In the genomic region with DNA sequence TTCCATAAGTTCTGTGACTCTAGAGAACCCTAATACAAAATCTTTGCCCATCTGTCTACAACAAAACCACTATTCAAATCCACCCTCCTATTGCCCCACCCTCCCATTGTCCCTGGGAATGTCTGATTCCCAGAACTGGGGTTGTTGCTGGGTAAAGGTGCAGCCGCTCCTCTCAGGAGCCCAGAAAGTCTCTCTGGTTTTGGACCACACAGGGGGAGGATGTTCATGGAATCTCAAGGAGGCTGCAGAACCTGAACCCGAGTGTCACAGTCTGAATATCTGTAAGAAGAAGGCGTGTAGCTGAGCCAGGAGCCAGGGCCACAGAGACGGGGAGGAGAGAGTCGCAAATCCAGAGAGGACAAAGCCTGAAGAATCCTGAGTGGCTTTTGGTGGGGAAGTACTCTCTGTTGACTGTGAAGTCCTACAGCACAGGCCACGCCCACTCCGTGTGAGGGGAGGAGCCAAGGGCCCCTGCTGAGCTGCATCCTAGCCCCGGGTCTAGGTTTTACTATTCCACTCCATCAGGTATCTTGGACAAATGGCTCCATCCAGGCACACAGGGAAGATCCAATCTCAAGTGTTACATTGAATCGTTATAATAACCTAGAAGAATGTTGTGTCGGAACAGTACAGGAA, we compare ENCODE assay signal across 16 mouse cellular contexts. TPM values are rescaled to one million over a fixed set of nuclear protein-coding genes. Genes with fewer than 3 reads are reported as not detected.
DNase-seq lines count a peak whose midpoint lies in the region; ATAC-seq and TF ChIP-seq lines count a peak whose summit lies in the region.
"Had no signal": no experiment of that assay in that cellular context is flagged by ENCODE, and none has a peak within 500 bp of the region (broad histone marks: within the 10 kb centered on the region; RNA-seq: fewer than 3 reads in every experiment).

No protein-coding gene starts in this region.

- TF ChIP-seq POLR2A in CH12.LX (IDR thresholded peaks at IDR 0.05; ENCODE audit: low read depth, low read length) = no peak

- peak; percentile 35; the same call in 1 of the 2 replicates for ATAC-seq in liver, postnatal 0 days
- no peak for ATAC-seq in liver, embryonic 12.5 days
- ATAC-seq: activated CD4-positive, CD25-positive, alpha-beta regulatory T cell, adult 4 months; intestine, embryonic 16.5 days had no signal

- no peak for TF ChIP-seq CTCF in liver, postnatal 0 days (IDR thresholded peaks at IDR 0.05; ENCODE audit: low read depth)
- no peak for TF ChIP-seq CTCF in CH12.LX (conservative IDR thresholded peaks at IDR 0.05 in 1 of 2, IDR thresholded peaks at IDR 0.05 in 1 of 2; ENCODE audit: low read depth in 2 of 2, low read length in 2 of 2)

- H3K4me2 ChIP-seq in liver, postnatal 0 days (ENCODE audit: low read depth, low read length) = no peak overlapping the region
- H3K4me2 ChIP-seq in liver, embryonic 12.5 days = no peak overlapping the region
- H3K4me2 ChIP-seq in CH12.LX (ENCODE audit: insufficient read depth, low read depth, poor library complexity, severe bottlenecking) = peak overlapping the region; percentile 17; the same call in 1 of the 2 replicates
- H3K4me2 ChIP-seq: forebrain, embryonic 12.5 days; neural tube, embryonic 15.5 days had no signal

- peak; percentile 63 for DNase-seq in liver, postnatal 0 days
- DNase-seq in CH12.LX (ENCODE audit: extremely low read depth) (peak; percentile 61), ZHBTc4 (ENCODE audit: low read depth, low spot score) (peak; percentile 92)
- DNase-seq in thymus, postnatal 0 days (ENCODE audit: low spot score) = peak; percentile 23
- DNase-seq in heart, adult 18-20 months = no peak
- DNase-seq in heart, postnatal 25 days (ENCODE audit: low spot score) = no peak
- no peak for DNase-seq in T-cell, adult 2 months (ENCODE audit: low spot score)
- DNase-seq: heart, postnatal 36 days; lung, adult 18-20 months had no signal

- no peak overlapping the region for H3K4me3 ChIP-seq in liver, postnatal 0 days (ENCODE audit: low read depth, low read length)
- no peak overlapping the region for H3K4me3 ChIP-seq in liver, embryonic 12.5 days
- H3K4me3 ChIP-seq in CH12.LX (replicated peaks in 1 of 3; ENCODE audit: low read depth in 2 of 3, low read length in 2 of 3, poor library complexity in 1 of 3) = no peak overlapping the region
- H3K4me3 ChIP-seq: forebrain, embryonic 12.5 days; heart, embryonic 10.5 days; midbrain, embryonic 10.5 days; neural tube, embryonic 15.5 days had no signal

- H3K27me3 ChIP-seq in liver, postnatal 0 days (ENCODE audit: insufficient read depth, low read length) = no peaks in the 10 kb centered on the region
- H3K27me3 ChIP-seq in liver, embryonic 12.5 days (replicated peaks) = 0 out of 2 replicates have a peak, but pooled peaks cover 8% of the 10 kb centered on the region
- peaks cover 1% of the 10 kb centered on the region for H3K27me3 ChIP-seq in CH12.LX (replicated peaks)
- H3K27me3 ChIP-seq: forebrain, embryonic 12.5 days; neural tube, embryonic 15.5 days had no signal

- no peak for TF ChIP-seq EP300 in liver, postnatal 0 days (IDR thresholded peaks at IDR 0.05; ENCODE audit: low read depth)
- TF ChIP-seq EP300 in CH12.LX (IDR thresholded peaks at IDR 0.05; ENCODE audit: low read length) = no peak

- peaks cover 20% of the 10 kb centered on the region for H3K4me1 ChIP-seq in liver, postnatal 0 days (ENCODE audit: insufficient read depth)
- peaks cover 9% of the 10 kb centered on the region; the same call in 1 of the 2 replicates for H3K4me1 ChIP-seq in liver, embryonic 12.5 days
- peaks cover 17 to 54% of the 10 kb centered on the region in 2 experiments for H3K4me1 ChIP-seq in CH12.LX (ENCODE audit: control insufficient read depth in 1 of 2, insufficient read depth in 2 of 2)

- H3K27ac ChIP-seq in liver, postnatal 0 days (ENCODE audit: low read depth) = no peak overlapping the region
- no peak overlapping the region for H3K27ac ChIP-seq in liver, embryonic 12.5 days
- no peak overlapping the region for H3K27ac ChIP-seq in CH12.LX (ENCODE audit: insufficient read depth, low read depth)
- H3K27ac ChIP-seq: forebrain, embryonic 12.5 days; heart, embryonic 10.5 days; midbrain, embryonic 10.5 days; neural tube, embryonic 15.5 days had no signal

- no peaks in the 10 kb centered on the region for H3K9me3 ChIP-seq in liver, postnatal 0 days (ENCODE audit: low read length)
- no peaks in the 10 kb centered on the region for H3K9me3 ChIP-seq in liver, embryonic 12.5 days (replicated peaks)
- H3K9me3 ChIP-seq in CH12.LX (replicated peaks; ENCODE audit: low read length) = peaks cover 7% of the 10 kb centered on the region
- H3K9me3 ChIP-seq: forebrain, embryonic 12.5 days; heart, embryonic 10.5 days; midbrain, embryonic 10.5 days; neural tube, embryonic 15.5 days had no signal

- no peaks in the 10 kb centered on the region for H3K79me2 ChIP-seq in CH12.LX (replicated peaks; ENCODE audit: control insufficient read depth, extremely low read depth, insufficient read depth, poor library complexity, severe bottlenecking)

- no peaks in the 10 kb centered on the region for H3K36me3 ChIP-seq in liver, postnatal 0 days (replicated peaks; ENCODE audit: insufficient read depth, low read length)
- no peaks in the 10 kb centered on the region for H3K36me3 ChIP-seq in liver, embryonic 12.5 days
- H3K36me3 ChIP-seq in CH12.LX (replicated peaks in 1 of 2; ENCODE audit: control insufficient read depth in 1 of 2, insufficient read depth in 1 of 2, low read length in 1 of 2) = no peaks in the 10 kb centered on the region
- H3K36me3 ChIP-seq: forebrain, embryonic 12.5 days; heart, embryonic 10.5 days; midbrain, embryonic 10.5 days; neural tube, embryonic 15.5 days had no signal

- no peak for TF ChIP-seq RAD21 in CH12.LX (IDR thresholded peaks at IDR 0.05; ENCODE audit: low read depth, low read length)

- WGBS in liver, postnatal 0 days (ENCODE audit: insufficient replicate concordance) = 53% methylated on average over 10 of the region's 10 CpGs
- WGBS in liver, embryonic 12.5 days (ENCODE audit: insufficient replicate concordance) = 44% methylated on average over 10 of the region's 10 CpGs

- in situ Hi-C loops in CH12.LX (cut with MboI; ENCODE audit: low pct_ligation_motif_present, low pct_unique_long_range_greater_than_20kb, low sequenced_read_pairs) = no loop called here

- intact Hi-C loops in heart, postnatal 25 days (cut with DNase I) = no loop called here

- H3K9ac ChIP-seq in liver, postnatal 0 days (replicated peaks) = no peak overlapping the region
- no peak overlapping the region for H3K9ac ChIP-seq in liver, embryonic 12.5 days
- no peak overlapping the region for H3K9ac ChIP-seq in CH12.LX (ENCODE audit: insufficient read depth, low read depth)
- H3K9ac ChIP-seq: forebrain, embryonic 12.5 days; neural tube, embryonic 15.5 days had no signal

- dilution Hi-C loops in CH12.LX (cut with MboI; ENCODE audit: extremely low pct_ligation_motif_present, extremely low pct_unique_long_range_greater_than_20kb, low sequenced_read_pairs) = no loop called here

TF ChIP-seq in CH12.LX, 34 proteins besides CTCF, POLR2A, EP300 and RAD21:
- no peak for TF ChIP-seq TCF12 (IDR thresholded peaks at IDR 0.05; ENCODE audit: low read depth, low read length)
- no peak for TF ChIP-seq GABPA (IDR thresholded peaks at IDR 0.05; ENCODE audit: insufficient replicate concordance, low read depth, low read length)
- TF ChIP-seq CHD1 (IDR thresholded peaks at IDR 0.05; ENCODE audit: low read depth, low read length) = no peak
- no peak for TF ChIP-seq TBP (conservative IDR thresholded peaks at IDR 0.05; ENCODE audit: low read depth, low read length)
- TF ChIP-seq MAX (IDR thresholded peaks at IDR 0.05; ENCODE audit: low read length) = no peak
- no peak for TF ChIP-seq POLR2AphosphoS2 (IDR thresholded peaks at IDR 0.05; ENCODE audit: low read depth, low read length)
- no peak for TF ChIP-seq NELFE (IDR thresholded peaks at IDR 0.05; ENCODE audit: low read depth, low read length)
- TF ChIP-seq SMC3 (IDR thresholded peaks at IDR 0.05; ENCODE audit: low read depth, low read length) = no peak
- TF ChIP-seq ZKSCAN1 (IDR thresholded peaks at IDR 0.05; ENCODE audit: borderline replicate concordance, low read depth, low read length) = no peak
- no peak for TF ChIP-seq CHD2 (IDR thresholded peaks at IDR 0.05; ENCODE audit: low read length)

RNA-seq across cellular contexts. Expression of gene Cops3, which starts 53.6 kb away (rescaled TPM):
- polyA plus RNA-seq in liver, postnatal 0 days (2015; fragmentation: Nextera tagmentation; extraction: Ambion mirVana) = 58.0 and 60.5 TPM in 2 replicates
- polyA plus RNA-seq in liver, embryonic 12.5 days (2016; fragmentation: Nextera tagmentation; extraction: Ambion mirVana) = 141 and 149 TPM in 2 replicates
- total RNA-seq in CH12.LX (2012; rRNA removed) = 128 and 140 TPM in 2 replicates
- 317 and 374 TPM in 2 replicates for total RNA-seq in CH12.LX (2014; rRNA removed)
- polyA plus RNA-seq in CH12.LX (2012; ENCODE audit: insufficient read length, low read depth) = 248 and 267 TPM in 2 replicates
- 195 and 198 TPM in 2 replicates for polyA plus RNA-seq in thymus, postnatal 0 days (2015; fragmentation: Nextera tagmentation; extraction: Ambion mirVana)
- 10 to 100 TPM; 71.7 to 75.1 TPM for total RNA-seq in heart, adult 18-20 months (2021)
- total RNA-seq in heart, postnatal 25 days (2021) = 10 to 100 TPM; 70.2 to 75.0 TPM

RNA-seq across cellular contexts. Expression of gene Nt5m, which starts 54.0 kb away (rescaled TPM):
- polyA plus RNA-seq in liver, postnatal 0 days (2015; fragmentation: Nextera tagmentation; extraction: Ambion mirVana) = 16.0 and 16.4 TPM in 2 replicates
- 16.4 and 18.6 TPM in 2 replicates for polyA plus RNA-seq in liver, embryonic 12.5 days (2016; fragmentation: Nextera tagmentation; extraction: Ambion mirVana)
- total RNA-seq in CH12.LX (2012; rRNA removed) (23.1 and 24.3 TPM in 2 replicates), CH12.LX (2014; rRNA removed) (24.6 and 25.7 TPM in 2 replicates)
- 16.4 and 22.3 TPM in 2 replicates for polyA plus RNA-seq in CH12.LX (2012; ENCODE audit: insufficient read length, low read depth)
- 31.2 and 33.2 TPM in 2 replicates for polyA plus RNA-seq in thymus, postnatal 0 days (2015; fragmentation: Nextera tagmentation; extraction: Ambion mirVana)
- total RNA-seq in heart, adult 18-20 months (2021) = 10 to 100 TPM; 26.1 to 31.6 TPM
- 10 to 100 TPM; 26.0 to 30.8 TPM for total RNA-seq in heart, postnatal 25 days (2021)

RNA-seq across cellular contexts. Expression of gene Med9, which starts 54.7 kb away (rescaled TPM):
- 15.2 and 15.8 TPM in 2 replicates for polyA plus RNA-seq in liver, postnatal 0 days (2015; fragmentation: Nextera tagmentation; extraction: Ambion mirVana)
- 29.5 and 30.1 TPM in 2 replicates for polyA plus RNA-seq in liver, embryonic 12.5 days (2016; fragmentation: Nextera tagmentation; extraction: Ambion mirVana)
- total RNA-seq in CH12.LX (2012; rRNA removed) (32.9 and 35.5 TPM in 2 replicates), CH12.LX (2014; rRNA removed) (36.8 and 43.3 TPM in 2 replicates)
- polyA plus RNA-seq in CH12.LX (2012; ENCODE audit: insufficient read length, low read depth) = 35.1 and 41.6 TPM in 2 replicates
- 38.1 and 38.6 TPM in 2 replicates for polyA plus RNA-seq in thymus, postnatal 0 days (2015; fragmentation: Nextera tagmentation; extraction: Ambion mirVana)
- 10 to 100 TPM; 26.8 to 27.0 TPM for total RNA-seq in heart, adult 18-20 months (2021)
- 10 to 100 TPM; 23.5 to 24.7 TPM for total RNA-seq in heart, postnatal 25 days (2021)

Comparison
In these comparisons a context has a peak if more than half of its experiments do, and no peak if none do; other contexts are left out.
1. DNase-seq: peak in liver, postnatal 0 days (single experiment), CH12.LX (single experiment), ZHBTc4 (single experiment) and thymus, postnatal 0 days (single experiment); none in heart, adult 18-20 months (0 of 2), heart, postnatal 25 days (single experiment) and T-cell, adult 2 months (single experiment).